Mouse (Mus musculus) ovary, postnatal 36 days (tissue): ENCODE results near the gene Camk2n1.
A peak's percentile ranks its signal among the peaks of the same experiment; 100 is the strongest.
"Not testable (repeated sequence)": the region's sequence is repeated elsewhere in the genome, so short reads cannot be mapped to it uniquely, and the experiment has no call there.

Experiments used
- DNase-seq: peaks from one replicate; pipeline ENCODE4 v3.0.0; 2022; ENCODE audit warnings: low spot score, mixed read lengths

The Camk2n1 gene

DNA sequence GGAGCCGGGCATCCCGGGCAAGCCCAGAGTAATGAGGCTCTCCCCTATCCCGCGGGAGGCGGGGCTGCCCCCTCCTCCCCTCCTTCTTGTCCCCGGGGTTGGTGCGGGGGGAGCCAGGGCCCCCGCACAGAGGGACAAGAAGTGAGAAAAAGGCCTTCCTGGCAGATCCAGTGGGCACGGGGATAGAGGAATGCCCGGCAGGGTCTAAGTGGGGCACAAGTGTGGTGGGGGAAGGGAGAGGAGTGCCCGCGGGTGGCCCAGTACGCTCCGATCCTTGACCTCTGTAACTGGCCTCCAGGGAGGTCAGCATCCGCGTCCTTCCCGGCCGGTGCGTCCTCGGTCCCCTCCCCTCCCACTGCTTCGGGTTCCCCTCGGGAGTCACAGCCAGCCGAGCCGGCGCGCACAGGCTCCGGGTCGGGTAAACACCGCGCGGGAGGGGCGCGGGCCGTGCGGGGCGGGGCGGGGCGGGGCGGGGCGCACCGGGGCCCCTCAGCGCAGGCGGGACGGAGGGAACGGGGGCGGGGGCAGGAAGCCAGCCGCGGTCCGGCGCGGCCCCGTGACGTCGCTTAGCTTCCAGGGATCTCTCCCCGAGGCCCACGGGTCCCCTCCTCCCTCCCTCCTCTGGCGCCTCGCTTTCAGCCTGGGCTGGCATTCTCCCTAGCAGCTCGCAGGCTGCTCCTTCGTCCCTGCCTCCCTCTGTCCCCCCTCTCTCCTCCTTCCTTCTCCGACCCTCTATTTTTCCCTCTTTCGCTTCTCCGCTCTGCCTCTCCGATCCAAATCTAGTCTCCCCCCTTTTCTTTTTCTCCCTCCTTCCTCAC is at the start of gene Camk2n1:
Gene Camk2n1, plus strand, starts transcription at position 562 of the 818 bp plus-strand sequence.
- DNase-seq, result peak; percentile 83

DNA sequence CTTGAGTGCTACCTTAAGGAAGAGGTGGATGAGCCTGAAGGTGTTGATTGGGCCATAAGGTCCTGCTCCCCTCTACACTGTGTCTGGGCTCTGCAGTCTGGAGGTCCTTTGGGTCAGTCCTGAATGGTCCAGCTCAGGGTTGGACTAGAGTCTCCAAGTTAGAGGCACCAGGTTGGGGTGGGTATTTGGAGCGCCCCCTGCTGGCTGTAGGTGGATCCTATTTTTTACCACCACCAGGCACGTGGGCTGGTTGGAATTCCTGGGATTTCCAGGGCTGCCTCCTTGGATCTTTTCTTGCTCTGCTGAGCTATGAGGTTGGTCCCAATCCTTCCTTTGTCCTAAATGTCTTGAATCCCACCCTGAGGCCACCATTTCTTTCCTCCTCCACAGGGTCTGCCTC is 49.3 kb upstream of the Camk2n1 start:
- DNase-seq, result peak; percentile 34

DNA sequence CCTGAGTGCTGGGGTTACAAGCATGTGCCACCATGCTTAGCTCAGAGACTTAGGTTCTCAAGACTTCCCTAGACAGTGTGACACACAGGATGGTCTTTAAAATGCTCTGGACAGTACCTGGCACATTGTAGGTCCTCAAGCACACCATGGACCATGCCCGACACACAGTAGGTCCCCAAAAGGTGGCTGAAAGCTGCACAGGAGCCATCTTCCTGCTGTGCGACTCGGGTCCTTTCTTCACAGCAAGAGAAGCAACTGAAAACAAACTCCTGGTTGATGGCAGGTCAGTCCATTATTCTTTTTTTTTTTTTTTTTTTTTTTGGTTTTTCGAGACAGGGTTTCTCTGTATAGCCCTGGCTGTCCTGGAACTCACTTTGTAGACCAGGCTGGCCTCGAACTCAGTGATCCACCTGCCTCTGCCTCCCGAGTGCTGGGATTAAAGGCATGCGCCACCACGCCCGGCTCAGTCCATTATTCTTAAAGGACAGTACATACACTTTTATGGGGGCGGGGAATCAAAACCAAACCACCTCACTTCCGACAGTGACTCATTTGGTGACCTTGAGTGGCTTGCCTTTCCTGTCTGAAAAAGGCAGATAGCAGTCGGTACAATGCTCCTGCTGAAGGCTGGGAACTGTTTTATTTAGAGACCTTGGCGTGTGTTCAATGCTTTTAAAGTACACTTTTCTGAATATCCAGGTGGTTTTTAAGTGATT is 46.5 kb upstream of the Camk2n1 start:
- DNase-seq, result no peak

DNA sequence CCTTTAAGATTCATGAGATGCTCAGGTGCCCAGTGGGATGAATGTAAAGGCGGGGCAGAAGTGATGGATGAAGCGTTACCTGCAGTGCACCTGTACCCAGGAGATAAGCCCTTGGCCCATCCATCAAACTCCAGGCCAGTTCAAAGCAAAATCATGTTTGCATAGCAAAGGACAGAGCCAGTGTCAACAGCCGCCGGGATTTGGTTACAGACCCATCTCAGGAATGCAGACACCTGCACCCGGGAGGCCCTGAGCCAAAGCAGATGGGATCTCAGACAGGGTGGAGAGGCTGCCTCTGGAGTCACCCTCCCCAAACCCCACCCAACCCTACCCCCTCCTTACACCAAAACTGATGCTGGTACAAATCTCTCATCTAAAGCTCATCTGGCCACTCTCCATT is 43.1 kb upstream of the Camk2n1 start:
- DNase-seq, result no peak

DNA sequence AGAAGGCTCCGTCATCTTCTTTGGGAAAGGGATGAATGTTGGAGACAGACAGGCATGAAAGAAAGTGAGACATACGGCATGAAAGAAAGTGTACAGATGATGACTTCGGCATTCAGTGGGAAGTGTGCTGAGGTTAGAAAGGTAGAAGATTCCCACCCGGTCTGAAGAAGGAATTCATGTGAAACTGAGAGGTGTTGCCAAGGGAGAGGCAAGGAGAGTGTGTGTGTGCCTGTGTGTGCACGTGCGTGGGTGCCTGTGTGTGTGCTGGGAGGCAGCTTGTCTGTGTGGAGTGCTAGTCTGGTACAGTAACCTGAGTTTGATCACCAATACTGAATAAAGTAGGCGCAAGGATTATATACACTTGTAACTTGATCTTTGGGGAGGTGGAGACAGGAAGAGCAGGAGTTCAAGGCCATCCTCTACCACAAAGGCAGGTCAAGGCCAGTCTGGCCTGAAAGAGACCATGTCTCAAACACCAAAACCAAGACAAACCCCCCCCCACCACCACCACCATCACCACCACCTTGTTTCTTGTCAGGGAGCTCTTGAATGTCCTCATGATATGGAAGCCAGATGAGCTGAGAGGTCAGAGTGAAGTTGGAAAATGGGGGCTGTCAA is 42.5 kb upstream of the Camk2n1 start:
- no peak for DNase-seq

DNA sequence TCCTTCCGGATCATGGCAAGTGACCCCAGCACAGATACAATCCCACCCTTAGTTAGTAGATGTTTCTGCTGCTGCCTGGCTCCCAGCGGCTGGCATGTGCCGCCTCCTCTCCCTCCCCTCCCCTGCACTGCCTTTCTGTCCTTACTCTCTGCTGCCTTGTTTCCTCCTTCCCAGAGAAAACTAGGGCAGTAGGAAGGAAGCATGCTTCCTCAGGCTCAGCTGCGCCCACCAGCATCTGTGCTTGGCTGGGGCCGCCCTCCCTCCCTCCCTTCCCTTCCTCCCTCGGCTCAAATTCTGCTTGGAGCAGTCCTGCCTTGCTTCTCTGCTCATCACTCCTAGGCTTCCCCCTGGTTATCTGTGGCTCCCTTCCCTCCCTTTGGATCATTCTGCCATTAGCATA is 39.4 kb upstream of the Camk2n1 start:
- DNase-seq, result no peak

DNA sequence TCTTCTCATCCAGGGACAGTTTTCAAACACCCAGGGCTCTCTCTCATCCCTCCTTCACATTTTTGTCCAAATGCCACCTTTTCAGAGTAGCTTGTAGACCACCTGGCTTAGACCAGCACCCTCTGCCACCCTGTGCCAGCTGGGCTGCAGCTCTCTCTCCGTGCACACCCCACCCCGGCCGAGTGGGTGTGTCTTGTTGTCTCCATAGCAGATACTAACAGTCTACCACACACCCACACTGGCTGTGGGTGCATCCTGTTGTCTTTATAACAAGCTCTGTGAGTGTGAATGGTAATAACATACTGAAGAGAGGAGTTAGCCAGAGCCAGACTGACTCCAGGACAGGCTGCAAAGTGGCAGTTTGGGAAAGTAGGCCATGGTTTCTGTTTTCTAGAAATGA is 38.1 kb upstream of the Camk2n1 start:
- no peak for DNase-seq

DNA sequence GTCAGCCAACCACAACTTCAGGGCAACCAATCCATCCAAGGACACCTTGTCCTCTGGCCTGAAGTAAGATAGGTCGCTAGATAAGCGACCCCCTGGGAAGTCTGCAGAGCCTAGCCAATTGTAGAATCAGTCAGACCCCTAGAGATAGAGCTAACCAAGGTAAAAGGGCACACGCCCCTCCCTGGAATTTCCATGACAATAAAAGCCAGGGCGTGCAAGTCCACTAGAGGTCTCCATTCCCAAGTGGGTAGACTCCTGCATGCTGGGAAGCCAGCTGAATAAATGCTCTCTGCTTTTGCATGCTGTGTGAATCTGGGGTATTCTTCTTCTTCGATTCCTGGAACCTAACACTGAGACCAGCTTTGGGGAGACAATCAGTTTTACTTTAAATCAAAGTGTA is 37.7 kb upstream of the Camk2n1 start:
- DNase-seq, result no peak

DNA sequence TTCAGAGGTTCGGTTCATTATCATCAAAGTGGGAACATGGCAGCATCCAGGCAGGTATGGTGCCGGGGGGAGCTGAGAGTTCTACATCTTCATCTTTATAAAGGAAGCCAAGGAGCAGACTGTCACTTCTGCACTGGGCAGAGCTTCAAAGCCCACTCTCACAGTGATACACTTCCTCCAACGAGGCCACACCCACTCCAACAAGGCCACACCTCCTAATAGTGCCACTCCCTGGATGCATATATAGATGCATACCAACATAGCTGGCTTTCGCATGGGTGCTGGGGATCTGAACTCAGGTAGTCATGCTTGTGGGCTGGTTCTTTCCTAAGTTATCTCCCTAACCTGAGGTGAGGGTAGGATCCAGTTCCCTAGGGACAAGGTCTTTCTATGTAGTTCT is 36.2 kb upstream of the Camk2n1 start:
- no peak for DNase-seq

DNA sequence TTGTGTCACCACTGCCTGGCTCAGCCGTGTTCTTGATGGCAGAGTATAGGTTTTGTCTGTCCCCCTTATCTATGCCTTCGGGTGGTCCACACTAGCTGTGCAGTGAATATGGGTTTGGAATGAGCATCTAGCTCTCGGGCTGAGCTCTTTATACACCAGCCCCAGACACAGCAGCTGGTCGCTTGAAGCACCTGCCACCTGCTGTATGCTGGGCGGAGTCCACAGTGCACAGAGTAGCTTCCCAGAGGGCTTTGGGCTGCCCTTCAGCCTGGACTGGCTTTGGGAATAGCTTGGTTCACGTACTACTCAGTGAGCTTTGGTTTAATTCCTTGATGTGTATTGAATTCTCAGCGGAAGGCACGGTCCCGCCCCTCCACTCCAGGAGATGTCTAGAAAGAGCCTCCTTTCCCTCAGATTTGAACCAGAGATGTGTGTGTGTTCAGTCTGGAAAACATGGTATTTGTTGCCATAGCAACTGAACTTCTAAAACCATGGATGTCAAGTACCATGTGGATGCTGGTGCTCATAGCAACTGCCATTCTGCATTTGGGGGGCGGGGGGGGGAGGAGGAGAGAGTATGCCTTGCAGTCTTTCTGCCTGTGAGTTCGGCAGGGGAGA is 35.7 kb upstream of the Camk2n1 start:
- no peak for DNase-seq

DNA sequence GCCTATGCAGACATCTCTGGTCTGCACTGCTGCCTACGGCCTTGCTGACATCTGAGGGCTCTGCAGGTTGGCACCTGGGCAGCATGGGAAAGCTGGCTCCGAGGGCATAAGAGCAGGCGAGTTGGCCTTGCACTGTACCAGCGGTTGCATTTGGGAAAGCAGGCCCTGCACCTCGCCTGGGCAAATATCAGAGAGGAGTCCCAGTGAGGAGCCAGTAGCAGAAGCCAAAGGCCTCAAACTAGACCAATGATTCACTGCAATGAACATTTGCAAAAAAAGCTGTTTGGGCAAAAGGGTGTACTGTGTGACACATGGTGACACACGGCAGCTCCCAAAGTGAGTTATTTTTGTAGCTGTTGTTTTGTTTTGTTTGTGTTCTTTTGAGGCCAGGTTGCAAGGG is 29.1 kb upstream of the Camk2n1 start:
- no peak for DNase-seq

DNA sequence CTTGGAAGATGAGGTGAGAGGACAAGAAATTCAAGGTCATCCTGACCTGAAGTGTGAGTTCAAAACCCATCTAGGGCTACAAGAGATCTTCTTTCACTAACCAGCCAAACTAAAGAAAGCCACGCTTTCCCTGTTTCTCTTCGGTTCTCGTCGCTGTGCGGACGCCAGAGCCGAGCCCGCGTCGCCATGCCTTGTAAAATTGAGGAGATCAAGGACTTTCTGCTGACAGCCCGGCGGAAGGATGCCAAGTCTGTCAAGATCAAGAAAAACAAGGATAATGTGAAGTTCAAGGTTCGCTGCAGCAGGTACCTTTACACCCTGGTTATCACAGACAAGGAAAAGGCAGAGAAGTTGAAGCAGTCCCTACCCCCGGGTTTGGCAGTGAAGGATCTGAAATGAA is 28.5 kb upstream of the Camk2n1 start:
- DNase-seq, result not testable (repeated sequence)

DNA sequence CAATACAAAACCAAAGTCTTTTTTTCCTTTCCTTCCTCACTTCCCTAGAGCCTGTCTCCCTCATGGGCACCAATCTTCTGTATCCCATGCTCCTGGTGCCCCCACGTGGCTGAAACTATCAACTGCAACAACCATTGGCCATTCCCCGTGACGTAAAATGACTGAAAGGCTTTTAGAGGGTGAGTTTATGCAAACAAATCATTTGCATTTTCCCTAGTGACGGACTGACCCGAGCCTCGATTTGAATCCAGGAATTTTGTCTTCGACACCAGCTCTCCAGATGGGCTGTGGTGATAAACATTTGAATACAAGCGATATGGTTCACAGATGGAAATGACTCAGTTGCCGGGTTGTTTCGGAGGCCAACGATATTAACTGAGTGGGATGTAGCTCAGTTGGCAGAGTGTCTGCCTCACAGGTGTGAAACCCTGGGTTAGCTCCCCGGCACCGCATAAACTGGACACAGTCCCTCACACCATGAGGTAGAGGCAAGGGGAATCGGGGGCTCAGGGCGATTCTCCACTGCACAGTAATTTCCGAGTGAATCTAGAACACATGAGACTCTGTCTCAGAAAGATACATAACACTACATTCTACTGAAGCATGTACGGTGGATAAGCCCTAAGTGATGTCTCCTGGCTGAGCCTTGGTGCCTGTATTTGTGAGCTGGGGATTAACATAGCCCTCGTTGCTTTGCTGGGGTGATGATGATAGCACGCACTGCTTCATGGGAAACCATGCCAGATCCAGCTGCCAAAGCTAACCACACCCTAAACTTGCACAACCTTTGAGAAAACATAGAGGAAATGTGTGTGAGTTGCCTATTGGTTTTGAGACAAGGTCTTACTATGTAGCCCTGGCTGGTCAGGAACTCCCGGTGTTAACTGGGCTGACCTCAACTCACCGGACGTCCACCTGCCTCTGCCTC is 27.1 kb upstream of the Camk2n1 start:
- peak; percentile 78 for DNase-seq

DNA sequence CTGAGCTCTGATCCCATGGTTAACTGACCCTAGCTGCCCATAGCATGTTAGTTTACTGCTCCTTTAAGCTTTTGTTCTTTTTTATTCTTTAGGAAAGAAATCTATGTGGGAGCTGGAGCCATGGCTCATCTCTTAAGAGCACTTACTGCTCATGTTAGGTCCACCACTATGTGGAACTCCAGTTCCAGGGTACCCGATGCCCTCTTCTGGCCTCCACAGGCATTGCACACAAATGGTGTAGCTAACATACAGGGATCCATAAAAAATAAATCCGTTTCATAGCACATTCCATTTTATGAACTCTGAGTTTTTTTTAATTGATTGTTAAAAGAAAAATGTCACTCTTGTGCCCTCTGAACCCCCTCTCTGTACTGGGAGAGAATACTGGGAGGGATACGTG is 24.3 kb upstream of the Camk2n1 start:
- no peak for DNase-seq

DNA sequence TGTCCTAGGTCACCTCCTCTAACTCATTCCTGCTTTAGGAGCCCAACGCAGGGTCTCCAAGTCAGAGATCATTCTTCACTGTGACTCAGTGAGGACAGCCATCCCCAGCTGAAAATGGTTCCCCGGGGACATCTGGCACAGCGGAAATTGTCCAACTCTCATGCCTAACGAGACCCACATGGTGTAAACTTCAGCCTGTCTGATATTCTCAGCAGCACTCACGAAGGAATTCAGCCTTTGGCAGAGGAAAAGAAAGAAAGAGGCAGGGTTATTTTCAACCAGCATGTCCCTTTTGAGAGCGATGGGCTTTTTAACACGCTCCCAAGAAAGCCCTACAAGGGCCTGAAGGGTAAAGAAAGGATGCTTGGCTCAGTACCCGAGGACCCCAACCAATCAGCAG is 22.8 kb upstream of the Camk2n1 start:
- no peak for DNase-seq

DNA sequence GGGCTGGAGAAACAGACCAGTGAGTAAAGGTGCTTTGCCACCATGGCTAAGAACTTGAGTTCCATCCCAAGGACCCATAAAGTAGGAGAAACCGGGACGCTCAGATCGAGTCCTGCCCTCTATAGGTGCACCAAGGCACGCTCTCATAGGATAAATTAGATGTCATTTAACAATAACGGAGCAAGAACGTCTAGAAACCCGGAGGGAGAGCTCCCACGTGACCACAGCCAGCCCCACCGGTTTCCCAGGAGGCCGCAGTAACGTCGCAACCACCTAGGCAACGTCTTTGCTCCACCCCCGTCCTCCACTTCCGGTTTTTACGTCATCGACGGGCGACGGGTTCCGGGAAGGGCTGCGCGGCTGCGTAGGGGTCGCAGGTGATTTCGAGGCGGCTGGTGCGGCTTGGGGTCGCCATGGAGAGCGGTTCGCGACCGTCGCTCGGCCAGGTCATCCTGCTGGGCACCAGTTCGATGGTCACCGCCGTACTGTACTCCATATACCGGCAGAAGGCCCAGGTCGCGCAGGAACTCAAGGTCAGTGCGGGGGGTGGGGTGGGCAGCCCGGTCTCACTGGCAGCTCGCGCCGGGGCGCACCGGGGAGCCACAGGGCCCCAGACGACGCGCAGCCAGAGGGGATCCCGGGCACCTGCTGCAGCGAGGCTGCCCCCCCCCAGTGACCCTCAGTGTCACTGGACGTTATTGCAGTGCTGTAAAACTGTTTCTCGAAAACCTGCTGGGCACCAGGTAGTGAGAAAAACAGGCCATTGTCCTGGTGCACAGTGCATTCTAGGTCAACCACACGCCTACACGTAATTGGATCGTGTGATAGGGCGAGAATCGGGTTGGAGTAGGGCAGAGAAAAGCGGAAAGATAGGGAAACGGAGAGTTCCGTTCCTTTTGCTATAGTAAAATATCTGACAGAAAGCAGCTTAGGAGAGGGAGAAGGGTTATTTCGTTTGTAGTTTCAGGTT is 19.5 kb upstream of the Camk2n1 start, which contains the start of gene Mul1:
Gene Mul1, plus strand, starts transcription at position 325 of the 970 bp plus-strand sequence.
- DNase-seq, result peak; percentile 94

DNA sequence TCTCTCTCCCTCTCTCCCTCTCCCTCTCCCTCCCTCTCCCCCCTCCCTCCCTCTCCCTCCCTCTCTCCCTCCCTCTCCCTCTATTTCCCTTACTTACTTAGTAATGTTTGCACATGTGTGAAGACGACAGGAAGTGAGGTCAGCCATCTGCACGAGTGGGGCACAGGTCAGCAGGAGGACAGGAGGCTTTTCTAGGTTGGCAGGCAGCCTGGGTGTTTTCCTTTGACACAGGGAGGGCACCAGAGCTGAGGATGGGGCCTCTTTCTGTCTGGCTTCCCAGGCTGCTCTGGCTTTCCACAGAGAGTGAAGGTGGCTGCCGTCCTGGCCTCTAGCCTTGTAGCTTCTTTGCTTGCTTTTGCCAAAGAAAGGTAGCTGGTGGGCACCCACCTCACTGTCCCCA is 14.1 kb upstream of the Camk2n1 start:
- no peak for DNase-seq

DNA sequence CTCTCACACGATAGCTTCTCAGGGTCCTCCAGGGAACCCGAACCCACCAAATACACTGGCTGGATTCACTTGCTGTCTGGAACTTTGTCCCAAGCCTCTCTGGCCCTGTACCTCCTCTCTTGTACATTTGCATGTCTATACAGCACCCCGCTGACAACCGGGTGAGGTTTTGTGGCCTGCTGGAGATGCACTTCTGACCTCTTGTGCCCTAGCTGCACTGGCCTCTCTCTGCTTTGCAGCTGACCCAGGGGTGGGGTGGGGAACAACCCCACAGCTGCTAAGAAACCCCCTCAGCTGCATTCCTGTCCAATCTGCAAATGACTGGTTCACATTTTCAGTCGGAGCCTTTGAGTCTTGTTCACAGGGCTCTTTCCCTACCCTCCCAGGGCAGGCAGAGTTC is 9.2 kb upstream of the Camk2n1 start:
- DNase-seq, result no peak

DNA sequence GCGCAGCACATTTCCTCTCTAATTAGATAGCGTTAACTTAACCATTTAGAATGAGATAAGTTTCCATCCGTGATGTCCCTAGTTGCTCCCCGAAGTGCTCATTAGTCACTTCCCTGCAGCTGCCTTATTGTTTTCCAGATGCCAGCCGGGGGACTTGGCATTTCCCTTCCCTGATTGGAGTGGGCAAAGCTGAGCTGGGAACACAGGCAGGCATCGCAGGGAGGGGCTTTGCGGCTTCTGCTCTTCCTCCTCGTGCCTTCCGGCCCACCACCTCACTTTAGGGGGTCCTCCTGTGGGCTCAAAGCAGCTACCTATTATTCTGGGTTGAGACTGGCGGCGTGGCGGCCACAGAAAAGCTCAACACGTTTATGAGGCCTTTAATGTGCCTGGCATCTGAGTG is 7.1 kb upstream of the Camk2n1 start:
- DNase-seq, result no peak

DNA sequence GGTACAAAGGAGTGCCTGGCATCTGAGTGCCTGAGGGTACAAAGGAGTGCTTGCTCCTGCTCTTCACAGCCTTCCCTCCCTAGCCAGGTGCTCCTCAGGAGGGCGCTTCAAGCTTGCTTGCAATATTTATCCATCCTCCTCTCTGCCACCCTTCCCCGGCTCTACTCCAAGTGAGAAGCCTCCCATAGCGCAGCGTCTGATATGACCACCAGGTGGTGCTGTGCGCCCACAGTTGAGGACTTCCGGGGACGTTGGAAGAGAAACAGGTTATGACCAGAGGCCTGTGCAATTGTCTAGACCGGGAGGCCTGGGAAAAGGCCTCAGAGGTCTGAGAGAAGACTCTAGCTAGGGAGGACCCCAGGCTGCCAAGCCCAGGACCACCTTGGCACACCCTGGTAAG is 6.7 kb upstream of the Camk2n1 start:
- DNase-seq, result peak; percentile 86
